Mouse (Mus musculus): ENCODE results near the gene Adprhl1. TPM values are rescaled to one million over a fixed set of nuclear protein-coding genes. Genes with fewer than 3 reads are reported as not detected.

Gene Adprhl1
- polyA plus RNA-seq, 1 experiment from 2014 or later = not detected

GRCm38 (mm10) chr8:13263376-13263775, 9.4 kb upstream of the Adprhl1 start:
- no peaks in the 10 kb centered on the region for H3K9me3 ChIP-seq
- H3K4me3 ChIP-seq = no peak overlapping the region
- no peak for ATAC-seq (replicated peaks)
- peaks cover 10% of the 10 kb centered on the region; the same call in 1 of the 2 replicates for H3K36me3 ChIP-seq (replicated peaks)
- no peaks in the 10 kb centered on the region for H3K4me1 ChIP-seq
- H3K27ac ChIP-seq = no peak overlapping the region
- H3K9ac ChIP-seq = no peak overlapping the region
- no peak overlapping the region for H3K4me2 ChIP-seq
- no peaks in the 10 kb centered on the region for H3K27me3 ChIP-seq (replicated peaks)
- WGBS = 70% methylated on average over 3 of the region's 3 CpGs

DNA sequence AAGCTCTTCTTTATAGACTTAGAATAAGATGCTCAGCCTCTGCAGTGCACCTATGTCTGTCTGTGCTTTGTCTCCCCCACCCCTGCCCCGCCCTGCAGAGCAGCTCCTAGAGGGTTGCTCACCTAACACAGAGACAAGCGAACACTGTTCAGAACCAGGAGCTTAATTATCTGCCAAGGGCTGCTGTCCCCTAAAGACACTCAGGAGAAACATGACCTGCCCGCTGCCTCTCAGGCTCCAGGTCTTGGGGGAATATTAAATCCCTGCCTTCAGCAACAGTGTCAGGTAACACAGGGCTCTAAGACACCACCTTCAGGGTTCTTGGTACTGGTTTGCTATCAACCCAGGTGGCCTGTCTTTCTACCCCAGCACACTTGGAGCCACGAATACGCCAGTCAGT, 549 bp downstream of the Adprhl1 start:
- H3K36me3 ChIP-seq (replicated peaks) = peaks cover 10% of the 10 kb centered on the region; the same call in 1 of the 2 replicates
- WGBS = 80% methylated on average over 5 of the region's 5 CpGs
- no peak overlapping the region for H3K27ac ChIP-seq
- H3K4me3 ChIP-seq = no peak overlapping the region
- ATAC-seq (replicated peaks) = no peak
- H3K4me2 ChIP-seq = no peak overlapping the region
- no peaks in the 10 kb centered on the region for H3K4me1 ChIP-seq
- no peak overlapping the region for H3K9ac ChIP-seq
- H3K9me3 ChIP-seq = no peaks in the 10 kb centered on the region
- no peaks in the 10 kb centered on the region for H3K27me3 ChIP-seq (replicated peaks)

DNA sequence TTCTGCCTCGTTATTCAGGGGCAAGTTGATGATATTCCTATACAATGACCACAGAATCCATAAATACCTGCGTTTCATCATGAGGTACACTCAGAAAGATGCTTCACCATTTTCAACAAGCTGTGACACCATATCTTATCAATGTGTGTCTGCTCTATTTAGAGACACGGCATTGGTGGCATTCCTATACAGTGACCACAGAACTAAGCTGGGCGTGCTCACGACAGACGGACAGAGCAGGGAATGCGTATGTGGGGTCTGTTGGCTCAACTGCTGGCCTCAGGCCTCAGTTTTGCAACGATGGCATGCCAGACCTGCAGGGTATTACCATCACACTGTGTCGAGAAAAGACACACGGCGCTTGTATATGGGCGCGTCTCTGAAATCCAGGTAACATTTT, 1.1 kb downstream of the Adprhl1 start:
- H3K9me3 ChIP-seq = no peaks in the 10 kb centered on the region
- WGBS = 92% methylated on average over 13 of the region's 13 CpGs
- H3K27ac ChIP-seq = no peak overlapping the region
- peaks cover 10% of the 10 kb centered on the region; the same call in 1 of the 2 replicates for H3K36me3 ChIP-seq (replicated peaks)
- H3K4me3 ChIP-seq = no peak overlapping the region
- H3K4me1 ChIP-seq = no peaks in the 10 kb centered on the region
- no peak overlapping the region for H3K4me2 ChIP-seq
- no peak overlapping the region for H3K9ac ChIP-seq
- no peak for ATAC-seq (replicated peaks)
- no peaks in the 10 kb centered on the region for H3K27me3 ChIP-seq (replicated peaks)

DNA sequence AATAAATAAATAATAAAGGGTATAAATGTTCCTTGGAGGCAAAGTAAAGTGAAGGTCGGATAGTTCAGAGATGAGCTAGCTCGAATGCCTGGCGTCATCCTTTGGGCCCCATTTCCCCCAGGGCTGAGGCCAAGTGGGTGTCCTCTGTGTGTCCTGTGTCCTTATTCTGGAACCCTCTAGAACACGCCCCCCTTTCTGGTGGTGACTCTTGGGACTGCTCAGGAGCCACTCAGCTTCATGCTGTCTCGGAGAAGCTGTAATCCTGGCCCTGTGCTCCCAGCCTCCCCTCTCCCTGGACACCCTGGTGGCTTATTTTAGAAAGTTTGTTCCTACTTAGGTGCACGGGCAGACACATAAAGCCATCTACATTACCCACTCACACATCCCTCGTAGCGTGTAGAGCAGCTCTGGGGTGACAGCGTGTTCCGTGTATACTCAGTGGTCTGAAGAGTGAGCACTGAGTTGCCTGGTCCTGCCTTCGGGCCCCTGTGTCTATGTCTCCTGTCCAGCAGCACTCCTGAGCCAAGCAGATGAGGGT, 9.6 kb downstream of the Adprhl1 start:
- no peak overlapping the region for H3K9ac ChIP-seq
- H3K27ac ChIP-seq = no peak overlapping the region
- no peaks in the 10 kb centered on the region for H3K4me1 ChIP-seq
- H3K4me3 ChIP-seq = no peak overlapping the region
- 88% methylated on average over 11 of the region's 11 CpGs for WGBS
- no peaks in the 10 kb centered on the region for H3K36me3 ChIP-seq (replicated peaks)
- H3K9me3 ChIP-seq = no peaks in the 10 kb centered on the region
- no peak for ATAC-seq (replicated peaks)
- no peaks in the 10 kb centered on the region for H3K27me3 ChIP-seq (replicated peaks)
- no peak overlapping the region for H3K4me2 ChIP-seq

GRCm38 (mm10) chr8:13242985-13243870, 10.7 kb downstream of the Adprhl1 start:
- Histone ChIP-seq H3K9me3 (no peaks in the 10 kb centered on the region), H3K9ac (no peak overlapping the region), H3K27ac (no peak overlapping the region), H3K36me3 (replicated peaks) (no peaks in the 10 kb centered on the region), H3K27me3 (replicated peaks) (no peaks in the 10 kb centered on the region), H3K4me1 (no peaks in the 10 kb centered on the region), H3K4me2 (no peak overlapping the region), H3K4me3 (no peak overlapping the region)
- no peak for ATAC-seq (replicated peaks)
- WGBS = 83% methylated on average over 10 of the region's 10 CpGs

DNA sequence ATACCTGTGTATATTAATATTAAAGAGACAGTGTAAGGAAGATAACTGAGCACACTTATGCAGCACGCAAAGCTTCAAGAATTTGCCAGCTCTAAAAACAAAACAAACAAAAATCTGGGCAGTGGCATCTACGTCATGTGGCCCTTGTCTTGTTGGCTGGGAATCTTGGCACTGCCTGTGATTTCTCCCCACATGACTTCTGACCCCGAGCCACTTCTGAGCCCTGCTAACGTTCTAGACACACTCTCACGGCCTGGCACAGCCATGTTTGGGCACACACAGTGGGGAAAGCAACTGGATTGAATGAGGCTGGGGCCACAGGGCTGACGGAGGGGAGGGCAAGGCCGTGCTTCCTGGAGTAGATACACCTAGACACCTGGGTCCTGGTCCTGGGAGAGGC, 13.3 kb downstream of the Adprhl1 start:
- Histone ChIP-seq H3K9ac (no peak overlapping the region), H3K4me2 (no peak overlapping the region), H3K9me3 (no peaks in the 10 kb centered on the region), H3K36me3 (replicated peaks) (no peaks in the 10 kb centered on the region), H3K27me3 (replicated peaks) (no peaks in the 10 kb centered on the region), H3K27ac (no peak overlapping the region), H3K4me1 (no peaks in the 10 kb centered on the region), H3K4me3 (no peak overlapping the region)
- 76% methylated on average over 7 of the region's 7 CpGs for WGBS
- no peak for ATAC-seq (replicated peaks)

DNA sequence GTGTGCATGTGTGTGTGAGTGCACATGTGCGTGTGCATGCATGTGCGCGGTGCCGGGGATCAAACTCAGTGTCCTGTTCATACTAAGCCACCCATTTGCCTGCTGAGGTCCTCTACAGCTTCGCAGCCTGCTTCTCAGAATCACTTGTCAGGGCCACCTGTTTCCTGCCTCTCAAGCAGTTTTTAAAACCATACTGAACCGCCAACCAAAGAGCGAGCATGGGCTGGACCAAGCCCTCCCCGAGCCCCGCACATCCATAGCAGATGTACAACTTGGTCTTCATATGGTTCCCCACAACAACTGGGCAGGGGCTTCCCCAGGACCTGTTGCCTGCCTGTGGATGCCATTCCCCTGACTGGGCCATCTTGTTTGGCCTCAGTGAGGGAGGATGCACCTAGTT, 13.9 kb downstream of the Adprhl1 start:
- H3K9ac ChIP-seq = no peak overlapping the region
- H3K27ac ChIP-seq = no peak overlapping the region
- H3K36me3 ChIP-seq (replicated peaks) = no peaks in the 10 kb centered on the region
- no peak overlapping the region for H3K4me3 ChIP-seq
- H3K4me1 ChIP-seq = no peaks in the 10 kb centered on the region
- no peak overlapping the region for H3K4me2 ChIP-seq
- no peaks in the 10 kb centered on the region for H3K9me3 ChIP-seq
- WGBS = 93% methylated on average over 9 of the region's 9 CpGs
- ATAC-seq (replicated peaks) = no peak
- no peaks in the 10 kb centered on the region for H3K27me3 ChIP-seq (replicated peaks)

DNA sequence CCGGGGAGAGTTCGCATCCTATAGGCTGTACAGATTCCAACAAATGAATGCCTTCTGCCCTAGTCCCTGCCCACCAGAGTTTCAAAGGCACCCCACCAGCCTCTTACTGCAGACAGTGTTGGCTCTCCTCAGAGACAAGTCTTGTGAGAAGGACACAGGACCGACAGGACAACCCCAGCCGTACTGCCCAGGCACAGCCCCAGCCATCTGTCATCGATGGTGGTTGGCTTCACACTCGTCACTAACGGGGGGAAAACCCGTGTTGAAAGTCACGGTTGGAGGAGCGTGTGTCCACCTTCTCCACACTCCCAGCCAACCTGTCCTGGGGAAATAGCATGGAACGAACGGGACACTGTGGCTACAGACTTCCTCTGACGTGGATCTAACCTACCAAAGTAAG, 19.2 kb downstream of the Adprhl1 start:
- Histone ChIP-seq H3K9me3 (no peaks in the 10 kb centered on the region), H3K27me3 (replicated peaks) (no peaks in the 10 kb centered on the region), H3K4me3 (no peak overlapping the region), H3K9ac (no peak overlapping the region), H3K27ac (no peak overlapping the region), H3K4me1 (no peaks in the 10 kb centered on the region), H3K4me2 (no peak overlapping the region), H3K36me3 (replicated peaks) (no peaks in the 10 kb centered on the region)
- 91% methylated on average over 13 of the region's 13 CpGs for WGBS
- no peak for ATAC-seq (replicated peaks)

DNA sequence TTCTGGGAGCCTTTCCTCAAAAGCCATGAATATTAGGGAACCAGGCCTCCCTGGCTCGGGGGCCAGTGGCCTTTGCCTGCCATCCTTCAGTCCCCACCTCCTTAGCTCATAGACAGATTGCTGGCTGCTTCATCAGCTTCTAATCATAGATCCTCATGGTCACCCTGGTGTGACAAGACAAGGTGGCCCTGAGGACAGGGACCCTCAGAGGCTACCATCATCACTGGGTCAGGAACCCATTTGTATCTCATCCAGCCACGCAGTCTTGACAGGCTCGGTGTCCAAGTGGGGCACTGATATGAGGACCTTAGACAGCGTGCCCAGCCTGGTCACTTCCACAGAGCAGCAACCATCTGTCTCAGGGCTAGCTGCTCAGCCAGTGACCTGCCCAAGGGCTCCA, 23.5 kb downstream of the Adprhl1 start:
- no peak overlapping the region for H3K4me2 ChIP-seq
- H3K4me3 ChIP-seq = no peak overlapping the region
- no peak for ATAC-seq (replicated peaks)
- no peaks in the 10 kb centered on the region for H3K9me3 ChIP-seq
- H3K27ac ChIP-seq = no peak overlapping the region
- no peaks in the 10 kb centered on the region for H3K36me3 ChIP-seq (replicated peaks)
- H3K9ac ChIP-seq = no peak overlapping the region
- no peaks in the 10 kb centered on the region for H3K27me3 ChIP-seq (replicated peaks)
- no peaks in the 10 kb centered on the region; the same call in 1 of the 2 replicates for H3K4me1 ChIP-seq
- WGBS = 90% methylated on average over 4 of the region's 4 CpGs

DNA sequence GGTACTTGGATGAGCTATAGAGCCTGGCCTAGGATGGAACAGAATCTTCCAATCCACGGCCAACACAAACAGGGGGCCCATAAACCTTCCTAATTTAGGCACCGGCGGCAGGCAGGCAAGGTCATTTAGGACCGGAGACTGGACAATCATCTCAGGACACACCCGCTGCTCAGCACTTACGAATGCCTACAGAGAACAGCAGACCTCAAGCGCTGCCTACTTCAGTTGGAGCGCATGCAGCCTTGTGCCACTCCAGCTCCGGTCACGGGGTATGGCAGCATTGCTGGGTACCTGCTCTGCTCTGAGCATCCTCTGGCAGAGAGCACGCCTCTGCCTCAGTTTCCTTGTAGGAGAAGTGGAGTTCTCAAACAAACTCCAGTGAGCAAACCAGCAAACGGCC, 24.2 kb downstream of the Adprhl1 start:
- Histone ChIP-seq H3K4me2 (no peak overlapping the region), H3K36me3 (replicated peaks) (no peaks in the 10 kb centered on the region), H3K4me1 (no peaks in the 10 kb centered on the region; the same call in 1 of the 2 replicates), H3K9me3 (no peaks in the 10 kb centered on the region), H3K27ac (no peak overlapping the region), H3K9ac (no peak overlapping the region), H3K4me3 (no peak overlapping the region), H3K27me3 (replicated peaks) (no peaks in the 10 kb centered on the region)
- WGBS = 86% methylated on average over 12 of the region's 12 CpGs
- ATAC-seq (replicated peaks) = no peak

DNA sequence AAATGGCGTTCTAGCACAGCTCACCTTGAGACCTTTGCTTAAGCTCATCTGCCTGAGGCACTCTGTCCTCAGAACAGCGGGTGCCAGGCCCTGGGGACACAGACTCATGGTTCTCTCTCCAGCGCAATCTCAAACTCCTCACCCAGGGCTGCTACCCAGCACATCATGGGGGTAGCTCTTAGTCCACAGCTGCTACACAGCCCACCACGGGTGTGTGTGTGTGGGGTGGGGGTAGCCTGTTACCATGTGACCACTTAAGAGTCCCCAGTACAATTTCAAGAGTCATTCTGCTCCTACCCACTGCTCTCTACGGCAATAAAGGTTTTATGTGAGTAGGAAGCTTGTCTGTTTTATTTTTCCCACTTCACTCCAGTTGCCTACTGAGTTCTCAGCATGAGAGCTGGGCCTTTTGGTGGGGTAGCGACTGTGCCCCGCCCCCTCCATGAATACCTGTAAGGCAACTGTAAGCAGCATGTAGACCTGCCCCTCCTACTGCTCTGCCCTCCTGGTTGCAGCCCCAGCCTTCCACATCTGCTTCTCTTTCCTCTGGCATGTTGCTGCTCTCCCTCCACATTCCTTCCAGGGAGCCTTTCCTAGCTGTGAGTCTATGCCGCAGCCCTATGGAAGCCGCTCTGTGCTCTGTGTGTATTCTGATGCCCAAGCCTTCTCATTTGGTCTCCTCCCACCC, 24.9 kb downstream of the Adprhl1 start:
- Histone ChIP-seq H3K9me3 (no peaks in the 10 kb centered on the region), H3K27ac (no peak overlapping the region), H3K36me3 (replicated peaks) (no peaks in the 10 kb centered on the region), H3K4me2 (no peak overlapping the region), H3K4me1 (no peaks in the 10 kb centered on the region; the same call in 1 of the 2 replicates), H3K9ac (no peak overlapping the region), H3K27me3 (replicated peaks) (no peaks in the 10 kb centered on the region), H3K4me3 (no peak overlapping the region)
- ATAC-seq (replicated peaks) = no peak
- 59% methylated on average over 9 of the region's 9 CpGs for WGBS

DNA sequence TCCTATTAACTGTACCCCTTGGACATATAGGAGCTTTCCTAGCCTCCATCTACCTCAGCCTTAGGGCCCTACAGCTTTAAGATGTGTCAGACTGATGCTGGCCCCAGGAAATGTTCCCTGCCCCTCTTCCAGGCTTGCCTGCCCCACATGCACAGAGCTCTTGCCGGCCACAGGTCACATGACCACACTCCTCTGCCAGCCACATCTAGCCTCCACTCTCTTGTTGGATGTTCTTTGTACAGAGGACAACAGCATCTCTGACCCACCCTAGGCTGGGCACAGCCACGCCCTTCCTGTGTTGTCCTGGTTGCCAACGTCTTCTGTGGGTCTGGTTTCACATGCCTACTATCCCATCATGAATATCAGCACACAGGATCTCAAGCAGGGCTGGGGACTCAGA, 26.8 kb downstream of the Adprhl1 start:
- H3K36me3 ChIP-seq (replicated peaks) = no peaks in the 10 kb centered on the region
- H3K27me3 ChIP-seq (replicated peaks) = no peaks in the 10 kb centered on the region
- H3K4me2 ChIP-seq = no peak overlapping the region
- H3K4me1 ChIP-seq = no peaks in the 10 kb centered on the region; the same call in 1 of the 2 replicates
- 73% methylated on average over 3 of the region's 3 CpGs for WGBS
- H3K4me3 ChIP-seq = no peak overlapping the region
- no peak for ATAC-seq (replicated peaks)
- no peak overlapping the region for H3K27ac ChIP-seq
- no peak overlapping the region for H3K9ac ChIP-seq
- H3K9me3 ChIP-seq = no peaks in the 10 kb centered on the region
